Mouse (Mus musculus) layer of hippocampus, adult 11-12 months (tissue): ENCODE results near the gene Camk1g.

ENCODE experiments used
- DNase-seq: peaks from one replicate; pipeline ENCODE4 v3.0.0; 2022; ENCODE audit warnings: low spot score

The Camk1g gene

DNA sequence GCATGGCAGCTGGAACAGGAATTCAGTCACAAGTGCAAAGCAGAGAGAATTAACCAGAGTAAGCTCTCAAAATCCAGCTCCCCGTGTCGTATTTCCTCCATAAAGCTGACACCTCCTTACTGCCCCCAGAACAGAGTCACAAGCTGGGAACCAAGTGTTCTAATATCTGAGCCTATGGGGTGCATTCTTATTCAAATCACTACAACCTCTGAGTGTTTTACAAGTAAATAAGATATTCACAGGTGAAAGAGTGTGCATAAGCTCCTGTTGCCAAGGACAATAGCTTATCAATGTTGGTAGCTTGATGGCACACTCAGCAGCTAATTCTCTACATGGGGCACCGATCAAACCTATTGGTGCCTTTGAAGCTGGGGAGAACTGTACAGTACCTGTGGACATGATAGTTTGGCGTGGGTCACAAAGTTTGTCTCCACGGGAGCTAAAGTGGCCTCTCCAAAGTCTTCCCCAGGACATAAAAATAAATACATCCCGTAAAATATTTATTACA is 3.9 kb upstream of the Camk1g start:
- DNase-seq, result no peak

DNA sequence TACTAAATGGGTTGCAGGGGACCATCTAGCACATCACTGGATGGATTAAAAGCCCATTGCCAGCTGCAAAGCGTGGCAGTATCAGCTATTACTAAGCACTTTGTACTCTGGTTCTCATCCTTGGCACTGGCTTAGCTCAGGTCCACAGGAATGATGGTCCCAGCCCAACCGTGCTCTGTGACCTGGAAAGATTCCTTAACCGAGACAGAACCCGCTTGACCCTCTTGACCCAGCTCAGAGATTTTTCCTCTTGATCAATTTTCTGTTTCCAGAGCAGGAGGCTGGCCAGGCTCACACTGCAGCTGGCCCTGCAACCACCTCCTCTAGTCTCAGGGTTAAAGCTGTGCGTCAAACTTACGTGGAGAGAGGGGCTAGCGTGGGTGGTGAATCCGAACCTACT is 1.0 kb downstream of the Camk1g start:
- DNase-seq, result no peak

DNA sequence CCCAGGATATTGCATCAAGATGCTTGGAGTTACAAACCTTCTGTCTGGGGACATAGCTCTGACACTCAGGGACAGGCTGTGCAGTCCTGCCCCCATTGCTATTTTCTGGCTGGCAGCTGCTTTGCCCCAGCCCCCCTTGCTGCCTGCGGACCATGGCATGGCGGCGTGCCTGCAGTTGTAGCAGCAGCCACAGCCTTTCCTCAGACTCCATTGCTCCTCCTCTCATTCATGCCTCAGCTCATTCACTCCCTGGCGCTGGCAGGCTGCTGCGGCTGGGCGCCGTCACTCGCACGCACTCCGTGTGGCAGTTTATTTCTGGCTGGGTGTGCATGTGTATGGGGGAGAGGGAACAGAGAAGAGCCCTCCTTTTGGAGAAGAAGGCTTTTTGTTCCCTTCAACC is 2.0 kb downstream of the Camk1g start:
- DNase-seq, result peak; percentile 52

DNA sequence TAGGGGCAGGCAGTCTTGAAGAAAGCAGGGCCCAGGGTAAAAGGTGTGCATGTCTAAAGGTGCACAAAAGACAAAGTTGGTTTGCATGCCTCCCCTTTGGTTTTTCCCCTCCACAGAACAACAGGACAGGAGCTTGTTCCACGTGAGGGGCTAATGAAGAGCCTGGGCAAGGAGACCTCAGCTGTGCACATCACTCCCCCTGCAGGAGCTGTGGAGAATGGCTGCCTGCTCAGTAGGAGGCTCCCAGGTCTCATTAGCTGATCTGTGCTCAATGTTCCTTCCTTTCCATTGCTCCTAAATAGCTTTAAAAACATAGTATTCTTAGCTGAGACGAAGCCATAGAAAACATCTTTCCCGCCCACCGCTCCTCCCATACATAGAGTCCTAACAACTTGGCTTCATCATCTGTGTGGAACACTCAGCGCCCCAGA is 6.3 kb downstream of the Camk1g start:
- DNase-seq, result peak; percentile 64

DNA sequence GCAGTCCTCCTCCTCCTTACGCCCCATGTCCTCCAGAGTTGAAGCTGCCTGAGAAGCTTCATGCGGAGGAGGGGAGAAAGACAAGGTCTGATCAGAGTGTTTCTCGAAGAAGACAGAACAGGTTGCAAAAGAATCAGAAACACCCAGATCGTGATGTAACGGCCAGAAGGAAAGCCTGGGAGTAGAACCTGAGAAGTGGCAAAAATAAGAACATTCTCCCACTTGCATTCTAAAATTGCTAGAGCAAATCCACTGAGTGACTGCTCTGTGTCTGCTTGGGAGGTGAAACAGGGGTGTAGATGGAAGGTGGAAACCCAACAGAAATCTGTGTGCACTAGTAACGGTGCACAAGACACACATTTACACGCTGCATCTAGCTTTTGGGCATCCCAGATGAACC is 8.0 kb downstream of the Camk1g start:
- DNase-seq, result no peak

DNA sequence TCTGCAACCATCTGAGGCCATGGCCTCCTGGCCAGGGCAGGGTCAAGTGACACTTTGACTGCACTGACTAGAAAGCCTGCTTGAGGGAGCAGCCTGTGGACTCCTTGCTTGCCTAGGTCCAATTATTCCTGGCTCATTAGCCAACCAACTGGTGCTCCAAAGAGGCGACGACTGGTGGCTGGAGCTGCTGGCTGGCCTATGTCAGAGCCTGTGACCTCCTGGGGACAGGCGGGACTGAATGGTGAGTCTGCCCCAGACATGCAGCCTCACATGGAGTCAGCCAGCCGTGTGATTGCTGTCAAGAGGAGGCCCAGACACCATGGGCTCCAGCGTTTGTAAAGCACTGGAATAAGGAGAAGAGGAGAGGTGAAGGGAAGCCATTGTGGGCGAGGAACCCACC is 8.9 kb downstream of the Camk1g start:
- DNase-seq, result no peak

DNA sequence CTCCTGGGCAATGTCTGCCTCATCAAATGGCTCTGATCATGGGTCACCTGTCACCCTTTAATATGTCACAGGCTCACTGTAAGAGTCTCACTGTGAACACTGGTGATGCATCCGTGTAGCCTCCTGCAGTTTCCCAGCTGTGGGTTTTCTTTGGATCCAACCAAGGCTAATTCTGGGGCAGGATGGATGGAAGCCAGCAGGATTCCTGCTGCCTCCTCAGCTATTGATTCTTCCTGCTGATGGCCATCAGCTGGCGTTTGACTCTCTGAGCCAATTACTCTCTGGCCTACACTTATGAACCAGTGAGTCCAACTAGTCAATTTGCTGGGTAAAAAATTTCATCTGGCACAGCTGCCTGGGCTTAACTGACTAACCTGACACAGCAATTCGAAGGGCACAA is 10.9 kb downstream of the Camk1g start:
- no peak for DNase-seq

DNA sequence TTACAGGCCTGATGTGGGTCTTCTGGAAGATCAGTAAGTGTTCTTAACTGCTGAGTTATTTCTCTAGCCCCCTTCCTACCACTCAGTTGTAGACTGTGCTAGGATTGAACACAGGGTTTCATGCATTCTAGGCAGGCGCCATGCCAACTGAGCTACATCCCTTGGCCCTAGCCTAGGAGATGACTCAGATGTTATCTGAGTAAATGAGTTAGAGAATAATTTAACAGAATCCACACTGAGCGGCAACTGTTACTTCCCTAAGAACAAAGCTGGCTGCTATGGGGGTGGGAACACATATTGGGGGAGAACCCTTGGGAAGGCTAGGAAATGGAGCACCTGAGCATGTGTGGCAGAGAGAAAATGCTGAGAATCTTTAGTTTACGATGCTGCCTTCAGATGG is 18.5 kb downstream of the Camk1g start:
- peak; percentile 65 for DNase-seq

DNA sequence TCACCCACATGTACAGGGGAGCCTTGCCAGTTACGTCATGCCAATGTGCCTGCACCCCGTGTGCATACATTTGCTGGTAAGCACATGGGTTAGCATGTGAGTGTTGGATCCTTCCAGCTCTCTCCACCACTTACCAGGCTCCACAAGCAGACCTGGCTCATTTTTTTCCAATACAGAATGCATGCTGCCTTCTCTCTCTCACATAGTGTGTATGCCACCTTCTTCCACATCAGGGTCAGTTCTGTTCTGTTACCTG is 19.6 kb downstream of the Camk1g start:
- peak; percentile 61 for DNase-seq

DNA sequence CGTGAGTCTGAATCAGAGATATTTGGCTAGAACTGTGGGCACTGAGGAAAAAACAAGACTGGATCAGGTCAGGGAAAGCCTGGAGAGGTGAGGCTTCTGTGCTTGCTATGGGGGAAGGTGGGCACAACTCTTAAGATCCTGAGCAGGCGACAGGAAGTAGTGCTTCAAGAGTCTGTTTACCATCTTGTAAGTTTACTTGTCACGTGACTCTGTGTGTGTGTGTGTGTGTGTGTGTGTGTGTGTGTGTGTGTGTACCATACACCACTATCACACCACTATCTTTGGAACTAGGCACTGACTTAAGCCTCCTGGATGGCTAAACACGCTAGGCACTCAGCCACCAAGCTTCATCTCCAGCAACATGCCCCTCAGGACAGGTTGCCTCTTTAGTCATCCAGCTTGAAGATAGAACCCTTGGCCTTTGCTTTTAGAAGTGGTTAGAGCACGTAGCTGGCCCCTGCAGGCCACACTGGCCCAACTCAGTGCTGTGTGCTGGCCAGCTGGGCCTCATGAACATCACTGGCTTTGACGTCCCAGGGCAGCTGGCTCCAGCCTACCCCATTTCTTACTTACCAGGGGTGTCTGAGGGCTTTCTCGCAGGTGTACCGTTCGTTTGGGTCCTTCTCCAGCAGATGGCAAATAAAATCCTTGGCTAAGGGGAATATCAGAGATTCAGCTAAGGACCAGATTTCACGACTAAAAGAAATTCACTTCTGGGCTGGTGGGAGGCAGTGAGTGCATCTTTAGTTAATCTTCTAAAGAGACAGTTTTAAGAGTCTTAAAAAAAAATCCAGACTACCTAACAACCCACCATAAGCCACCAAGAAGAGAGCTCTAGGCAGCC is 20.2 kb downstream of the Camk1g start:
- DNase-seq, result no peak

DNA sequence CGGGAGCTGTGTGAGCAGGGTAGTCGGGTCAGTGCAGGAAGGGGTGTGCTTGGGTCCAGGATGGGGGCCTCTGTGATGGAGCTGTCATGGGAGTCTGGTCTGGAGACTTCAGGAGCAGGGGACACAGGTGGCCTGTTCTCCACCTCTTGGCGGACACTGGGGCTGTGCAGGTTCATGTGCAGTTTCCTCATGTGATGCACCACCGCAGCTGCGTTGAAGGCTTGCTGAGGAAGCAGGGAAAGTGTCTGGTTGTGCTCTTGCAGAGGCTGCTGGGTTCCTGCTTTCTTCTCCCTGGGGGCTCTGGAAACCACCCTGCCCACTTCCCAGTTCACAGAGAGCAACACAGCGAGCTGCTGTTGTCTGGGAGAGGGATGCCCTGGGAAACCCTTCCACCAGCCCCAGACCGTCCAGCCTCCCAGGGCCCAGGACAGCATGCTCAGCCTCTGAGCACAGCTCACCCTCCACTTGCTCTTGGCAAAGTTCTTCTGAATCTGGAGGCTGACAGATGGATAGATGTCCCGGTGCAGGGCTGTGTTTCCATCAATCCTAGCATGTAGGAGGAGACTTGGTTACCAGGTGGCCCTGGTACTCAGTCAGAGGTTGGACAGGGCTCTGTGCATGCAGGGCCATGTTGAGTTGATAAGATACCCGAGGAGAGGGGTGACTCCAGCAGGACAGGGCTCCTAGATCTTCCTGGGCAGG is 21.7 kb downstream of the Camk1g start:
- DNase-seq, result no peak

DNA sequence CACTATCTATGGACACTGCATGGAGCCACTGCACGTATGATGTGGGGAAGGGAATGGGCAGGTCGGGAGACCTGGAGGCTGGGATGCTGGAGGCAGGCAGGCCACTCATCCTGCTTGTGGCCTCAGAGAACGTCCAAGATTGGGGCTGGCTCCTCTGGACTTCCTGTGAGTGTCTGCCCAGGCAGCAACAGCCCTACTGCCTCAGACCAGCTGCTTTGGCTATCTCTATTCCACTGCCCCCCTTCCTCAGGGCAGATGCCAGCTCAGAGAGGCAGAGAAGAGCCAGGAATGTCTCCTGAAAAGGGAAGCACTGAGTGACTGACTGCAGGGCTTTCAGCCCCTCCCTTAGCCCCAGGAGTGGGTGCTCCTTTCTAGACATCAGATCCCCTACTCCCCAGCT is 23.2 kb downstream of the Camk1g start:
- no peak for DNase-seq

DNA sequence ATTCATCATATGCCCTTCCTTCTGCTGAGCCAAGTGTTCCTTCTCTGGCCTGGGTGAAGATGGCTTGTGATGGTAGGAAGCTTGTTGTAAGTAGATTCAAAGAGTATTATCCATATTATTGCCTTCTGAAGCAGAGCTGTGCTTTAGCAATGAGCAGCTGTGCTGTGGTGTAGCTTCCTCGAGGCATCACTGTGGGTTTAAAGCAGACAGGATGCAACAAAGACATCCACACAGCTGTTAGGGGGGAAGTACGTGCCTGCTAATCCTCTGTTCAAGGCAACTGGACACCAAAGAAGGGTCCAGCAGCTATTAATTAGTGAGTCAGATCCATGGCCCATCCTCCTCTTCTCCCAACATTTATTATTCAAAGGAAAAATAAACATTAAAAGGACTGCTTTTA is 25.1 kb downstream of the Camk1g start:
- DNase-seq, result no peak

DNA sequence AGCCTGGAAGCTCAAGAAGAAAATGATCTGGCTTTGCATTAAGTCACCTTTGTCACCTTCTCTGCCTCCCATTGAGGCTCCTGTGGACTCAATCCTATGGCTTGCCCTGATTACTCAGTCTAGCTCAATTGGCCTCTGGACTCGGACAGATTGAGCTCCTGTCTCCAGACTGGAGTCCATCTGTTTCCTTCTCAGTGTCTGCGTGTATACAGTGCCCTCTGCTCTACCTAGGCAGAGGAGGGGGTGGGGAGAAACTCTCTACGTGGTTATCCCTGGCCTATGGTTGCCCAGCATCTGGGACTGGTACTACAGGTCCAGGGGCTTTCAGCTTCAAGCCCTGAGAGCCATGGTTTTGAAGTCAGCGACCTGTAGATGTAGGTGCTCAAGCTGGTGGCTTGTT is 26.2 kb downstream of the Camk1g start:
- DNase-seq, result no peak

DNA sequence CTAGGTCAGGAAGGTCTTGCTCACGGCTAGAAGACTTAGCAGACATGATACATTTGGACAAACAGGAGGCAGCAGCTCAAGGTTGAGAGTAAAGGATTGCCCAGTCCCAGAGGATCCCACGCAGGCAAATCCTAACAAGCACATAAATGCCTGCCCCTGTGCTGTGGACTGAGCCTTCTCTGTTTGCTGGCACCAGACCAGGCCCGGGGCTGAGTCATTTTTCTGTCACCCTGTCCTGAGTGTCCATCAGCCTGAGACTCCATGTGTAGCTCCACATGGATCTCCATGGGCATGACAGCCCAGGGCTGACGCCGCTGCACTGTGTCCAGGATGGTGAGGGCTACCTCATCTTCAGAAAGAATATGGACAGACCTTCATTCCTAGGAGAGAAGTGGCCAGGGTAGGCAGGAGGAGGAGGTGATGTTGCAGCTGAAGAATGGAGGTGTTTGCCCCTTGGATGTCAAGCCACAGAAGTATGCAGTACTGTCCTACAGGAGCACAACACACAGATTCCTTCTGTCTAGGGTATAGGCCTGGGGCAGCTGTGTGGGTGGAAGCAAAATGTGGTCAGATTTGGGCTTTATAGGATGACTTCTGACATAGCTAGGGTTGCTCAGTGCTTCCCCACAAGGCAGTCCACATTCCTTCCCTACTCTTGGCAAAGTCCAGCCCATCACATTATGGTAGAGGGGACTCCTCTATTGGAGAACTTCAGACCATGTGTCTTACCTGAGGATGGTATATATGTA is 27.7 kb downstream of the Camk1g start:
- no peak for DNase-seq

DNA sequence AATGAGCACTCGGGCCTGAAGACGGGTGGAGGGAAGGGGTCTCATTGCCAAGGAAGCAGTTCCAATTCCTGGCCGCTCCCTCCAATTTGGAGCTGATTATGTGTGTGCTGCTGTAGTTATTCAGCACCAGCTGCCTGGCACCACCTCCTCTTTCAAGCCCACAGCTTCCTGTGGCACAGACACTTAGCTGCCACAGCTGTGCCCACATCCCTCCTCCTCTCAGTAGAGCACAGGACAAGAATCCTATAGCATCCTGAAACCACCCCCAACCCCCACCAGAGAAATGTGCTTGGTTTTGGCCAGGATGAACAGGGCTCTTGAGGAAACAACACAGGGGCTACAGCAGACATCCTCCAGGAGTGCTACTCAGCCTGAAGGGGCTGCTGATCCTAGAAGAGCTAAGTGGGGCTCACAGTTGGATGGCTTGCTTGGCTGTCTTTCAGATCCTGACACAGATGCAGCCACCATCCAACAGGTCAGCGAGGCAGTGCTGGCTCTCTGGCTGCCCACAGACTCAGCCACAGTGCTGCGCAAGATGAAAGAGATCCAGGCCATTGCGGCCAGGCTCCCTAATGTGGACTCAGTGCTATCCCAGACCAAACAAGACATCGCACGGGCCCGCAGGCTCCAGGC is 31.6 kb downstream of the Camk1g start:
- peak; percentile 61 for DNase-seq

DNA sequence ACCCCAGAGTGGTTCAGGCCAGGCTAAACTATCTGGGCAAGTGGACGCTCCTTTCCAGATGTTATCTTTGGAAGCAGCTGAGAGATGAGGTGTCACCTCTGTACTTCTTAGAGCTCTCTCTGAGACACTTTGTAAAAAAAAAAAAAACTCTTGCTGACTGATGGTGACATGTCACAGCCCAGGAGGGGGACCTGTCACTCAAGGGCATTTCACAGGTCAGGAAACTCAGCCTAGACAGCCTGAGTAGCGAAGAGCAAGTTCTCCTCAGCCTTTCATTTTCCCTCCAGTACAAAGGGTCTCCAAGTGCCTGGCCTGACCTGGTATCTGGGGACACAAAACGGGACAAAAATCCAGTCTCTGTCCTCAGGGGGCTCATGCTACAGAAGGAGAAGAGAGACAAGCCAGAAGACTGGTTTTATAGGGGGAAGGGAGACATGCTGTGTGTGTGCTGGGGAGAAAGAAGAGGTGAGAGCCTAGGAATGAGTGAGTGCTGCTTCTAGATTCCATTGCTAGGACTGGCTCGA is 32.2 kb downstream of the Camk1g start:
- no peak for DNase-seq

DNA sequence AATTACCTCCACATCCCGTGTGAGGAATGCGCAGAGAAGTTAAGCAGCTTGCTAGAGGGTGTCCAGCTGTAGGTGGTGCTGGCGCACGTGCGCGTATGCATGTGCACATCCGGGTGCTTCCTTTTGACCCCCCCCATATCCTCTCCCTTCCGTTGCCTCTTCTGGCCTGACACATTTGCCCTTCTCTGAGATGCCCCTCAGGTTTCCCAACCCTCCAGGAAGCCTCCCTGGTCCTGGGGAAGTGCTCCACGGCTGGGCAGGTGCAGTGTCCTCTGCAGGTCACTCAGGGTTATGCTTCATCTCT is 33.1 kb downstream of the Camk1g start:
- no peak for DNase-seq

DNA sequence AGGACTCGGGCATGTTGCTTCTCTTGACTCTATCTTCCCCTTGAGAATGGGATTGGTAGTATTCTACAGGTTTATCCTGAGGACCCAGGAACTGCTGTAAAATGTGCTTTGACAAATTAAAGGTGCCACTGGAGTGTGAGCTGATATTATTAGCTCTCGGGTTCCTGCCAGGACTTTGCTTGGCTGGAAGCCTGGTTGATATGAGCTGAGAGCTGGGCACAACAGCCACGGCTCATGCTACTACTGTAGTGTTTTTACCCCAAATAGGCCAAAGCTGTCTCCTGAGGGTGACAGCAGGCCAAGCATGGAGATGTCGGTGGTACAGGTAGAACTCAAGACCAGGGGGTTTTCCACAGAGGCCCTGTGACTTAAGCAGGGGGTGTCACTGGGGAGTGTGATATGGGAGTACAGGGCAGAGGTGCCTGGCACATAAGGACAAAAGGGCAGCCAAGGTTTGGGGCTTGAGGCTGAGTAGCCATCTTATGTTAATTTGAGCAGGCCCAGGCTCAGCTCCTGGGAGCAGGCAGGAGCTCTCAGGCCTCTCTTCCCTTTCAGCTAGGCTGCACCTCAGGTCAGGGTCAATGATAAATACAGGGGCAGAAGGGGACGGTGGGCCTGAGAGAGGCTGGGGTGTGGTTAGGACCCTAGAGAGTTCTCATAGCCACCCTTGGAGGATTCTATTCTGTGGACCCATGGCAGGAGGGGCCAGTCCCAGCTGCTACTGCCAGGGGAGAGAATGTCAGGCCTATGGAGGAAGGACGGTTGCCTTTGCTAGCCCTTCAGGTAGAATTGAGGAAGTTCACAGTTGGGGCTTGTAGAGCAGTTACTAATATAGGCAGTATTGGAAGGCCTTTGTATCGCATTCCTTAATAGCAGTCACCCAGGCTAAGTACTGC is 33.7 kb downstream of the Camk1g start:
- DNase-seq, result peak; percentile 48

DNA sequence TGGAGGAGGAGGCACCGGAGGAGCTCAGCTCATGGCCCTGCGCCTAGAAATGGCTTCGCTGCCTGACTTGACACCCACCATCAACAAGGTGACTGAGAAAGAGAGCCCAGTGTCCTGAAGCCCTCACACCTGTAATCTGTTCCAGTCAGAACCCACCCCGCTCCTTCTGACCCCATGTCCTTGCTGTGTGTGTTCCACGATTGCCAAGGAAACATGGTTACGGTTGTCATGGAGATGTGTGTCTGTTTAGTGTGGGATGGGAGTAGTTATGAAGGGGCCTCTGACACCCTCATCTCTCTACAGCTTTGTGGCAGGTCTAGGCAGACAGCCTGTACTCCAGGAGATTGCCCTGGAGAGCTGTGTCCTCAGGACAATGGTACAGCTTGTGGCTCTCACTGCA is 35.6 kb downstream of the Camk1g start:
- no peak for DNase-seq

DNA sequence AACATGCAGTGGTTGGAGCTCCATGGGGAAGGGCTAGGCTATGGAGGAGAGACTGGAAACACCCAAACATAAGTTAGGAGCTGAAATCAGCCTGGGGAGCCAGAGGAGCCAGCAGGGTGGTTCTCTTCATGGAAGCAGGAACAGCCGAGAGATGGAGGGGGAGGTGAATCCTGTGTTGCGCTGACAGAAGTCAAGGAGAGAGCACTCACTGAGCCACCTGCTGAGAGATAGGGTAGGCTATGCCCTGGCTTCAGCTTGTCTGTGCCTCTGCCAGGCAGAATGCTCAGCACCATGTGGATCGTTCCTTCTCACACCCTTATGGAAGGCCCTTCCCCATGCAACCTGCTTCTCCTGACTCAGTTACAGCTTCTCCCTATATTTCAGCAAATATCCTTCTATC is 36.3 kb downstream of the Camk1g start:
- DNase-seq, result no peak
